Mouse (Mus musculus) layer of hippocampus, adult 6 months (tissue): ENCODE data around the gene Ror2. TPM values are rescaled to one million over a fixed set of nuclear protein-coding genes. Genes with fewer than 3 reads are reported as not detected.

Experiments
- long read RNA-seq, 2 experiments: library from polyadenylated mRNA; unstranded; transcript quantifications; one replicate each; pipeline ENCODE4 v2.0.0; 2019 to 2020
- polyA plus RNA-seq: library from polyadenylated mRNA; unstranded; fragments of <200 nt; fragmentation: Nextera tagmentation; gene quantifications from 2 replicates; pipeline ENCODE4 v1.2.3, GENCODE M21; 2021

Gene Ror2
- polyA plus RNA-seq, result 0.34 and 0.41 TPM in 2 replicates
- long read RNA-seq, experiment 1, partial matches to known transcripts, result 0 of 1 reads
- long read RNA-seq, experiment 1, other reads (novel, unspliced or antisense), result 1 of 1 reads
- long read RNA-seq, experiment 2, partial matches to known transcripts, result 1 of 7 reads
- long read RNA-seq, experiment 2, other reads (novel, unspliced or antisense), result 2 of 7 reads

DNA sequence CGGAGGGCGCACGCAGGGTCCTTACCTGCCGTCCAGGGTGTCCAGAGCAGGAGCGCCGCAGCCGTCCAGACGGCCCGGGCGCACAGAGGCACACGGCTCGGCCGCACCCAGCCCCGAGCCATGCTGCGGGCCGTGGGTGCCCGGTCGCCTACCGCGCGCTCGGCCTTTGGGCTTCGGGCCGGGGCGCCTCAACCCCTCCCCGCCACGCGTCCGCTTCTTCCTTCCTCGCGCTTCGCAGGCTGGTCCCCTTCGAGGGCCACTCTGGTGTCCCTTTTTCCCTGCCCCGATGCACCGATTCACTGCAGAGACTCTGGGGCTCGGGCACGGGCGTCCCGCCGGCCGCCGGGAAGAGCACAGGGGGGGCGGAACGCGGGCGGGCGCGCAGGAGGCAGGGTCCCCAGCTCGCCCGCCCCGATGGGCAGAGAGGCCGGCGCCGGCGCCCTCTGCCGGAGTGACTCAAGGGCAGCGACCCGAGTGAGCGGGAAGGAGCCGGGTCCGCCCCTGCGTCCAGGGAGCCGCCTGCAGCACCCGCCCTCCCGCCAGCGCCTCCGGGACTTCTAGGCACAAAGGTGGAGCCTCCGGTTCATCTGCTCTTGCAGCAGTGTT is at the start of gene Ror2:
Gene Ror2, minus strand, starts transcription at position 369 of the 606 bp plus-strand sequence.

Other genes starting within 250 kb of the Ror2 start
- gene Sptlc1, start 91.3 kb upstream of the Ror2 start, polyA plus RNA-seq, result 21.9 and 23.5 TPM in 2 replicates
- gene Msx2, start 186.9 kb upstream of the Ror2 start, polyA plus RNA-seq, result 0.48 and 0.54 TPM in 2 replicates